Mouse (Mus musculus): ENCODE results near the gene Bcl2l13. TPM values are rescaled to one million over a fixed set of nuclear protein-coding genes. Genes with fewer than 3 reads are reported as not detected.
"Not testable (repeated sequence)": the region's sequence is repeated elsewhere in the genome, so short reads cannot be mapped to it uniquely, and the experiment has no call there.

Bcl2l13 gene
- polyA plus RNA-seq, 1 experiment from 2014 or later: 26.2 TPM

DNA sequence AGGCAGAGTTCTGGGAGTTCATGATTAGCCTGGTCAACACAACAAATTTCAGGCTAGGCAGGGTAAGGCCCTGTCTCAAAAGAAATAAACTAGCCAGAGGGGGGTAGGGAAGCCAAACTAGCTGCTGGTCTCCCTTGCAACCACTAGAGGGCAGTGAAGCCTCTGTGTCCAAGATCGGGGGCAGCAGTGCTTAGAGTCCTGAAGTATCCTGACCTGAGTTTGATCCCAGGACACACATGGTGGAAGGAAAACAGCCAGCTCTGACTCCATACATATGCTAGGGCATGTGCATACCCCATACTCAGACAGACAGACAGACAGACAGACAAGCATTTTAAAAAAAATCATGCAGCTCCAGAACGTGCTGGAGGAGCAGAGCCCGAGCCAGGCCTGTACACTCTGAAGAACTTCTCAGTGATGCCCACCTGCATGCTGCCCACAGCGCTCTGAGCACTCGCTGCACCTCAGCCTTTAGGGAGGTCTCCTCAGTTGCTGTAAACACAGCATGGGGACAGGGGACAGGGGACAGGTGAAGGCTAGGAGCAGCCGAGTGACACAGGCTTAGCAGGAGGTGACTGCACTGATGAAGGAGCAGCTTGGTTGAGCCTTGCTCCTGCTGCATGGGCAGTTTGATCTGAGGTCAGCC is 62.3 kb downstream of the Bcl2l13 start:
- WGBS: 67% methylated on average over 6 of the region's 6 CpGs
- Histone ChIP-seq H3K4me2 (ENCODE audit: low read depth, low read length) (no peak overlapping the region), H3K9me3 (ENCODE audit: control insufficient read depth, low read length) (no peaks in the 10 kb centered on the region), H3K9ac (ENCODE audit: low read depth, low read length) (no peak overlapping the region), H3K4me1 (ENCODE audit: control insufficient read depth, insufficient read depth, low read length) (no peaks in the 10 kb centered on the region), H3K27me3 (replicated peaks; ENCODE audit: control insufficient read depth, insufficient read depth, low read length) (no peaks in the 10 kb centered on the region), H3K27ac (replicated peaks; ENCODE audit: low read depth, low read length) (no peak overlapping the region), H3K4me3 (ENCODE audit: low read depth, low read length) (no peak overlapping the region), H3K36me3 (ENCODE audit: control insufficient read depth, insufficient read depth, low read length) (peaks cover 17% of the 10 kb centered on the region; the same call in 1 of the 2 replicates)
- peak; percentile 56 for DNase-seq (ENCODE audit: low spot score)
- peak; percentile 62 for ATAC-seq (ENCODE audit: low read depth)

DNA sequence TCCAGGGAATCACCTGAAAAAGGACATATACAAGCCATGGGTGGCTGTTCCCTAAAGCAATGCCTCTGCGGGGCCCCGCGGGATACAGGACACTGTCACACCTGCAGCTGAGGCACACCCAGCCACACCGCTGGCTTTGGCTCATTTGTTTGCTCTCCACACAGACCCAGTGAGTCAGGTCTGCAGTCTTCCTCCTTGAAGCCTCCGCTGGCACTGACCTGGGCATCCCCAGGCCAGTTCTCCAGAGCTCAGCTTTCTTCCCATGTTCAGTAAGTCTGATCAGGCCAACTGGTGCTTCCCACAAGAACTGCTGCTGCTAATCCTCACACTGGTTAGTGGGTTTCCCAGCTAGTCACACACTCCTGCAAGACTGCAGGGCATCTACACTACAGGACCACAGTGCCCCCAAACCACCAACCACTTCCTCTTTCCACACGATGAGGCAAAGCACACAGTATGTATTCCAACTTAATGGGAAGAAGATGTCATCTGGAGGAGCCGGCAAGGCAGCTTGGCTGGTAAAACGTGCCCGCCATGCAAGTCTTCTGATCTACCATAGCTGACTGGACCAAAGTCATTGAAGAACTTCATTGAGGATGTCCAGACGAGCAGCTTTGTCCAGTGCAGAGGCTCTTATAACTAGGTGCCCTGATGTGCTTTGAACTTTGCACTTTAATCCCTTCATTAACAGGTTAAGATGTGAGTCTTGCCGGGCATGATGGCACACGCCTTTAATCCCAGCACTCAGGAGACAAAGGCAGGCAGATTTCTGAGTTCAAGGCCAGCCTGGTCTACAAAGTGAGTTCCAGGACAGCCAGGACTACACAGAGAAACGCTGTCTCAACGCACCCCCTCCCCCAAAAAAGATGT is 66.0 kb downstream of the Bcl2l13 start:
- H3K36me3 ChIP-seq (ENCODE audit: control insufficient read depth, insufficient read depth, low read length): no peaks in the 10 kb centered on the region
- ATAC-seq (ENCODE audit: low read depth) (no peak), DNase-seq (ENCODE audit: low spot score) (peak; percentile 12)
- no peak overlapping the region for H3K9ac ChIP-seq (ENCODE audit: low read depth, low read length)
- H3K27me3 ChIP-seq (replicated peaks; ENCODE audit: control insufficient read depth, insufficient read depth, low read length): no peaks in the 10 kb centered on the region
- no peaks in the 10 kb centered on the region for H3K4me1 ChIP-seq (ENCODE audit: control insufficient read depth, insufficient read depth, low read length)
- no peak overlapping the region for H3K4me3 ChIP-seq (ENCODE audit: low read depth, low read length)
- H3K9me3 ChIP-seq (ENCODE audit: control insufficient read depth, low read length): no peaks in the 10 kb centered on the region
- no peak overlapping the region for H3K4me2 ChIP-seq (ENCODE audit: low read depth, low read length)
- 90% methylated on average over 14 of the region's 14 CpGs for WGBS
- no peak overlapping the region for H3K27ac ChIP-seq (replicated peaks; ENCODE audit: low read depth, low read length)

DNA sequence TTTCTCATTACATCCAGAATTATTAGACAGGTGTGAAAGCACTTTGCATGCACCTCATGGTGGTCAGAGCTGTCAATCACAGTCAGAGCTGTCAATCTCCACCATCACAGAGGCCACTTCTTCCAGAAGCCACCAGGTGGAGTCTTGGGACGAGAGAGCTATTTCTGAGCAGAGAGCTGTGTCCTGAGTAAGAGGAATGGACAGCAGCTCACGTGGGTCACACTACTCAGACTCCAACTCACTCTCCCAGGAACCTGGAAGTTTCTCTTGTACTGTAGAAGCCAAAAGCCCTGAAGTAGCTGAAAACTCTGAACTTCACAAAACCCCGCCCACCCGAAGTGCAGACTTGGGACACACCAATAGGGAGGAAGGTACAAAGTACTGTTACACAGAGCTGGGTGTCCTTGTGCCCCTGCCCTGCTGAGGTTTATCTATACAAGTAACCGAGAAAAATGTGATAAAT is 67.5 kb downstream of the Bcl2l13 start:
- Histone ChIP-seq H3K36me3 (ENCODE audit: control insufficient read depth, insufficient read depth, low read length) (no peaks in the 10 kb centered on the region), H3K4me2 (ENCODE audit: low read depth, low read length) (no peak overlapping the region), H3K4me3 (ENCODE audit: low read depth, low read length) (no peak overlapping the region), H3K9me3 (ENCODE audit: control insufficient read depth, low read length) (no peaks in the 10 kb centered on the region), H3K27me3 (replicated peaks; ENCODE audit: control insufficient read depth, insufficient read depth, low read length) (no peaks in the 10 kb centered on the region), H3K27ac (replicated peaks; ENCODE audit: low read depth, low read length) (no peak overlapping the region), H3K4me1 (ENCODE audit: control insufficient read depth, insufficient read depth, low read length) (no peaks in the 10 kb centered on the region), H3K9ac (ENCODE audit: low read depth, low read length) (no peak overlapping the region)
- WGBS: 54% methylated on average over 5 of the region's 5 CpGs
- ATAC-seq (ENCODE audit: low read depth): no peak
- no peak for DNase-seq (ENCODE audit: low spot score)

DNA sequence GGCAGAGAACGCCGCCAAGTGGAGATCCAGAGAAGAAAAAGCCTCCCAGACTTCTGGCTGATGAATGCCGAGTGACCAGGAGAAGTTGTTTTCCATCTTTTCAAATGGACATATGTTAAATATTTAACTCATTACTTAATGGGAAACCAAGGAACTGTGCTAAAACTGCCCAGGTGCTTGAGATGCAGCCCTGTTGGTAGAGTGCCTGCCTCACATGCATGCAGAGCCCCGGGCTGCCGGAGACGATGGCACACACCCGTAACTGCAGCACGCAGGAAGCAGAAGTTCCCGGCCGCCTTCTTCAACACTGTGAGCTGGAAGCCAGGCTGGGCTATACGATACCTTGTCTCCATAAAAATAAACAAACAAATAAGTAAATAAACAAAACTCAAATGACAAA is 67.9 kb downstream of the Bcl2l13 start:
- no peaks in the 10 kb centered on the region for H3K27me3 ChIP-seq (replicated peaks; ENCODE audit: control insufficient read depth, insufficient read depth, low read length)
- no peak overlapping the region for H3K4me3 ChIP-seq (ENCODE audit: low read depth, low read length)
- H3K36me3 ChIP-seq (ENCODE audit: control insufficient read depth, insufficient read depth, low read length): no peaks in the 10 kb centered on the region
- ATAC-seq (ENCODE audit: low read depth) (no peak), DNase-seq (ENCODE audit: low spot score) (no peak)
- WGBS: 81% methylated on average over 11 of the region's 11 CpGs
- H3K9ac ChIP-seq (ENCODE audit: low read depth, low read length): no peak overlapping the region
- no peaks in the 10 kb centered on the region for H3K4me1 ChIP-seq (ENCODE audit: control insufficient read depth, insufficient read depth, low read length)
- H3K9me3 ChIP-seq (ENCODE audit: control insufficient read depth, low read length): no peaks in the 10 kb centered on the region
- no peak overlapping the region for H3K4me2 ChIP-seq (ENCODE audit: low read depth, low read length)
- H3K27ac ChIP-seq (replicated peaks; ENCODE audit: low read depth, low read length): no peak overlapping the region

DNA sequence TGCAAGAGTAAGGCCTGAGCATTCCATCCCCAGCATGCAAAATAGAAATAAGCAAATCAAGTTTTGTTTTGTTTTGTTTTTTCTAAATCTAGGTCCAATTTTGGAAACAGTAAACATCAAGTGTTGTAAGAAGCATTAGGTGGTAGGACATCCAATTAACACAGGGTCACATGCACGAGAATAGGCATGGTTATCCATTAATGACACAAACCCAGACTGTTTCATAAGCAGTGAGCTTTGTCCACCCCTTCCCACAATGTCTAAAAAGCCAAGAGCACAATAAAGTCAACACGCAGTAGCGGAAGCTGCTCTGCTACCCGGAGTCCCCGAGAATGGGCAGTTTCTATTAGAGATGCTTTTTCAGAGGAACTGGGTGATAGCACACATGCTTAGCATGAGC is 69.1 kb downstream of the Bcl2l13 start:
- Histone ChIP-seq H3K4me2 (ENCODE audit: low read depth, low read length) (no peak overlapping the region), H3K9ac (ENCODE audit: low read depth, low read length) (no peak overlapping the region), H3K4me3 (ENCODE audit: low read depth, low read length) (no peak overlapping the region), H3K36me3 (ENCODE audit: control insufficient read depth, insufficient read depth, low read length) (no peaks in the 10 kb centered on the region), H3K9me3 (ENCODE audit: control insufficient read depth, low read length) (no peaks in the 10 kb centered on the region), H3K27me3 (replicated peaks; ENCODE audit: control insufficient read depth, insufficient read depth, low read length) (no peaks in the 10 kb centered on the region), H3K27ac (replicated peaks; ENCODE audit: low read depth, low read length) (no peak overlapping the region), H3K4me1 (ENCODE audit: control insufficient read depth, insufficient read depth, low read length) (no peaks in the 10 kb centered on the region)
- 88% methylated on average over 5 of the region's 5 CpGs for WGBS
- DNase-seq (ENCODE audit: low spot score): no peak
- ATAC-seq (ENCODE audit: low read depth): no peak

DNA sequence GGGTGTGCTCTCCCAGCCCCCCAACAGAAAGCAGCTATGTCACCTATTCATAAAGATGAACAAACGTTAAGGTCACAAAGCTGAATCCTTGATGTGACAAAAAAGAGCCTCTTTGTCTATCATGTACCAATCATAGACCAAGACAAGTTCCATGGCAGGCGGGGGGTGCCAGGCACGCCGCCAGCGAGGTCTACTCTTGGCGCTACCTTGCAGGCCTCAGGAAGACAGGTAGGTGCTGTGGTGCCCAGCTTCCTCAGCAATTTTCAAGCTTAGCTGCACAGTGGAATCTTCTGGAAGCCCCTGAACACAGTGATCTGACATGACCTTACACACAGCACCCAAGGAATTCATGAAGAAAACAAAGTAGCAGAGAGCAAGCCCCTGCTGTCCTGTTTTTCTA is 70.5 kb downstream of the Bcl2l13 start:
- Histone ChIP-seq H3K36me3 (ENCODE audit: control insufficient read depth, insufficient read depth, low read length) (no peaks in the 10 kb centered on the region), H3K9ac (ENCODE audit: low read depth, low read length) (no peak overlapping the region), H3K9me3 (ENCODE audit: control insufficient read depth, low read length) (no peaks in the 10 kb centered on the region), H3K4me2 (ENCODE audit: low read depth, low read length) (no peak overlapping the region), H3K4me3 (ENCODE audit: low read depth, low read length) (no peak overlapping the region), H3K4me1 (ENCODE audit: control insufficient read depth, insufficient read depth, low read length) (no peaks in the 10 kb centered on the region), H3K27me3 (replicated peaks; ENCODE audit: control insufficient read depth, insufficient read depth, low read length) (no peaks in the 10 kb centered on the region), H3K27ac (replicated peaks; ENCODE audit: low read depth, low read length) (no peak overlapping the region)
- no peak for ATAC-seq (ENCODE audit: low read depth)
- WGBS: 92% methylated on average over 6 of the region's 6 CpGs
- no peak for DNase-seq (ENCODE audit: low spot score)

DNA sequence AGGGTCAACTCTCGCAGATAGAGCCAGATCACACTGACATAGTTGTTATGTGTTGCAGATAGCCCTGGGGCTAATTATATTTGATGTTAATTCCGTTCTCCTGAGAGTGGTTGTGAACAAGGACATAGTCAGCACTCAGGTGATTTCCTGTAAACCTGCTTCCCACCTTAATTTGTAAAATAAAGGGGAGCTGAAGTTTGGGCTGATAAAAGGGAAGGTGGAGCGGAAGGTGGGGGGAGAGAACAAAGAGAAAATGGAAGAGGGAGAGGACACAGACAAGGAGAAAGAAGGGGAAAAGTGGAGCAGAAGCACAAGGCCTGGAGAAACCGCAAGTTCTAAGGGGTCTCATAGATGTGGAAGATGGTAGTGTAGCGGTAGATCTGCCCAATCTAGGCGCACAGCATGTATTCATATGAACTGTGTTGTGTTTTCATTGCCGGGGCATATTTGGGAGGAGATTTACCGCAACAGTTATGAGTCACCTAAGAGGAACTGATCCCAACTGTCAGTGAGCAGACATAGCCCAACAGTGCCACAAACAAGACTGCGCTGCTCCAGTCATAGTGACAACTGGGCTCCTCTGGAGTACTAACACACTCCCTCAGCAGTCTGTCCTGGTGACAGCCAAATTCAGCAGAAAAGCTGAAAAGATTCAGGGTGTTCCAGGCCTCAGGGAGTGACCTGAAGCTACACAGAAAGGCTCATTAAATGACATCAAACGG is 72.0 kb downstream of the Bcl2l13 start:
- WGBS: 85% methylated on average over 9 of the region's 10 CpGs
- not testable (repeated sequence) for H3K4me2 ChIP-seq (ENCODE audit: low read depth, low read length); ATAC-seq (ENCODE audit: low read depth); H3K27me3 ChIP-seq (replicated peaks; ENCODE audit: control insufficient read depth, insufficient read depth, low read length); H3K4me3 ChIP-seq (ENCODE audit: low read depth, low read length); H3K27ac ChIP-seq (replicated peaks; ENCODE audit: low read depth, low read length); H3K9me3 ChIP-seq (ENCODE audit: control insufficient read depth, low read length); H3K9ac ChIP-seq (ENCODE audit: low read depth, low read length); DNase-seq (ENCODE audit: low spot score); H3K36me3 ChIP-seq (ENCODE audit: control insufficient read depth, insufficient read depth, low read length); H3K4me1 ChIP-seq (ENCODE audit: control insufficient read depth, insufficient read depth, low read length)

DNA sequence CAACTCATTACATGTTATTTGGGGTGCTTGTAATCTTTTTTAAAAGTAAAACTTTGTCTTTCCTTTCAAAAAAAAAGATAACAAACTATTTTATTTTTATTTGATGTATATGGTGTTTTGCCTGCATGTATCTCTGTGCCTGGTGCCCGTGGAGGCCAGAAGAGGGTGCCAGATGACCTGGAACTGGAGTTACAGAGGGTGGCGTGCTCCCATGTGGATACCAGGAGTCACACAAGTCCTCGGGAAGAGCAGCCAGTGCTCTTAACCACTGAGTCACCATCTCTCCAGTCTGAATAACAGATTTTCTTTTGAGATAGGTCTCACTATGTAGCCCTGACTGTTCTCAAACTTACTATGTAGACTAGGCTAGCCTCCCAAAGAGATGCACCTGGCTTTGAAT is 73.5 kb downstream of the Bcl2l13 start:
- H3K4me1 ChIP-seq (ENCODE audit: control insufficient read depth, insufficient read depth, low read length): no peaks in the 10 kb centered on the region
- WGBS: 74% methylated on average over 3 of the region's 3 CpGs
- H3K9ac ChIP-seq (ENCODE audit: low read depth, low read length): no peak overlapping the region
- no peaks in the 10 kb centered on the region for H3K9me3 ChIP-seq (ENCODE audit: control insufficient read depth, low read length)
- no peaks in the 10 kb centered on the region for H3K27me3 ChIP-seq (replicated peaks; ENCODE audit: control insufficient read depth, insufficient read depth, low read length)
- no peaks in the 10 kb centered on the region for H3K36me3 ChIP-seq (ENCODE audit: control insufficient read depth, insufficient read depth, low read length)
- DNase-seq (ENCODE audit: low spot score) (no peak), ATAC-seq (ENCODE audit: low read depth) (no peak)
- H3K4me2 ChIP-seq (ENCODE audit: low read depth, low read length): no peak overlapping the region
- no peak overlapping the region for H3K27ac ChIP-seq (replicated peaks; ENCODE audit: low read depth, low read length)
- no peak overlapping the region for H3K4me3 ChIP-seq (ENCODE audit: low read depth, low read length)

Measured in embryonic facial prominence, embryonic 14.5 days (tissue).